Mouse (Mus musculus): ENCODE results near the gene Pax6.

DNA sequence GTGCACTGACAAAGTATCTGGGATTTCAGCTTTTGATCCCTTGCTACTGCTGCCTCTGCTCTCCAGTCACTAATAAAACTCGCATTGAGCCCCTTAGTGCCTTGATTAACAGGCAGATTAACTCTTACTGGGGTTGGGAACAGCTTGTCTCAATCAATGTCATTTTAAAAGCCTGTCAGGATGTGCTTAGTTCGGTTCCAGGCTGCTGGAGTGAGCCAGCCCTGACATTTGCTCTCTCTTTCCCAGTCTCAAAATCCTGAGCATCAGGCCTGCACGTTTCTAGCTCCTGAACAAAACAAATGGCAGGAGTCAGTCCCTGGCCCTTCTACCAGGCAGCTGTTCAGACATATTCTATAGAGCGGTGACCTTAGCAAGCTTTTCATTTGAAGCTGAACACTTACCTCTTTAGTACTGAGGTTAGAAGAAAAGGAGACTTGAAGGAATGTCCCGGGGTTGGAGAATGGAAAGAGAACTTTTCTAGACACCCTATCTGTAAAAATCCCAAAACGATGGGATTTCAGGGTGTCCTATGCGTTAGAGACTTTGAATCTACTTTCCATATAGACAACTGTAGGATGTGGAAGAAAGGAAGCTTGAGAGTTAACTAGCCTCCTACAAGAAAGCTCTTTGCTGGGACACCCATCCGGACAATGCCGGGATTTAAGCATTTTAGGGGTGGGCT, 2.6 kb downstream of the Pax6 start:
- TF ChIP-seq MAX (IDR thresholded peaks at IDR 0.05), result no peak
- TF ChIP-seq CTCF (IDR thresholded peaks at IDR 0.05; ENCODE audit: control insufficient read depth, insufficient read depth, insufficient read length), result no peak
- TF ChIP-seq USF1 (IDR thresholded peaks at IDR 0.05; ENCODE audit: low read depth), result no peak
- no peak for TF ChIP-seq CEBPB (IDR thresholded peaks at IDR 0.05; ENCODE audit: low read depth)
- TF ChIP-seq FOSL1 (IDR thresholded peaks at IDR 0.05; ENCODE audit: insufficient read depth, low read length, poor library complexity, severe bottlenecking), result no peak
- no peak for TF ChIP-seq MYOG (IDR thresholded peaks at IDR 0.05; ENCODE audit: control insufficient read depth, extremely low read depth, insufficient read length)

All from C2C12 (cell line).